Mouse (Mus musculus): ENCODE results near the gene Vmn2r7.

DNA sequence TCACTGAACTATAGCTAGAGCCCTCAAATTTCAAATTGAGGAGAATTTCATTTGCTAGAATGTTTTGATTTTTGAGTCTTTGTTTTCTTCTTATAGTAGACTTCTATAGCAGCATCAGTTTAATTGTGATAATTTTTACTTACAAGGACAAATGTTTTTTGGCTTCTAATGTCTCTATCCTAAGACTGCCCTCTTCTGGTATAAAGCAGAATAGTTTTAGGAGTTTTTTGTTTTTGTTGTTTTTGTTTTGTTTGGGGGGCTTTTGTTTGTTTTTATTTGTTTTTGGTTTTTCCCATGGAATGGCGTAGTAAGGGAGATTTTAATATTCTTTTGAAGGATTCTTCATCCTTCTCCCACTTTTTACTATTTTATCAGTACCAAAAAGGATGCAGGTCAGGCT is 45.2 kb upstream of the Vmn2r7 start:
- no peak for TF ChIP-seq CTCF (IDR thresholded peaks at IDR 0.05; ENCODE audit: control insufficient read depth, insufficient read depth, low read length)
- TF ChIP-seq POLR2A (IDR thresholded peaks at IDR 0.05; ENCODE audit: borderline replicate concordance, control insufficient read depth, low read depth, low read length): no peak

Measured in bone marrow, adult 2 months (tissue).